Mouse (Mus musculus) kidney, embryonic 16.5 days (tissue): ENCODE data around the gene Samd4b. TPM values are rescaled to one million over a fixed set of nuclear protein-coding genes. Genes with fewer than 3 reads are reported as not detected.

ENCODE experiments used
- ATAC-seq: fragments of 200-750 bp; cut with Nextera tagmentation; 2 replicates; pipeline ENCODE4 v1.8.0; 2017; ENCODE audit warnings: moderate TSS enrichment; ENCODE audit not compliant: low FRiP score, low TSS enrichment
- H3K27ac ChIP-seq: fragments of 300-500 bp; sonication (generic); 2 replicates; pipeline ENCODE4 v1.5.1; 2014; ENCODE audit warnings: low read length
- H3K27me3 ChIP-seq: fragments of 300-500 bp; sonication (generic); 2 replicates; pipeline ENCODE4 v1.6.1; 2014; ENCODE audit warnings: low read length, control low read depth, mixed read lengths; ENCODE audit not compliant: insufficient read depth
- H3K36me3 ChIP-seq: fragments of 300-500 bp; sonication (generic); 2 replicates; pipeline ENCODE4 v1.6.1; 2014; ENCODE audit warnings: low read length, control low read depth, mixed read lengths; ENCODE audit not compliant: insufficient read depth
- H3K4me1 ChIP-seq: fragments of 300-500 bp; sonication (generic); 2 replicates; pipeline ENCODE4 v1.6.1; 2014; ENCODE audit warnings: low read length, control low read depth, mixed read lengths; ENCODE audit not compliant: insufficient read depth
- H3K4me2 ChIP-seq: fragments of 300-500 bp; sonication (generic); replicated peaks from 2 replicates; pipeline ENCODE4 v1.6.1; 2014; ENCODE audit warnings: low read depth, low read length
- H3K4me3 ChIP-seq: fragments of 300-500 bp; sonication (generic); 2 replicates; pipeline ENCODE4 v1.5.1; 2014; ENCODE audit warnings: mild to moderate bottlenecking, low read length
- H3K9ac ChIP-seq: fragments of 300-500 bp; sonication (generic); replicated peaks from 2 replicates; pipeline ENCODE4 v1.6.1; 2014; ENCODE audit warnings: low read length
- H3K9me3 ChIP-seq: fragments of 300-500 bp; sonication (generic); 2 replicates; pipeline ENCODE4 v1.6.1; 2016; ENCODE audit warnings: low read length, control low read depth
- WGBS: fragments of 180-500 bp; shearing (Covaris S2); extraction: QIAGEN DNeasy Blood & Tissue Kit; methylation state at CpG from one replicate; pipeline ENCODE4 v1.1.7; 2014; 5-methylcytosine and 5-hydroxymethylcytosine counted together
- polyA plus RNA-seq: library from polyadenylated mRNA; unstranded; fragments of >200 nt; fragmentation: Nextera tagmentation; extraction: Ambion mirVana; gene quantifications from 2 replicates; pipeline ENCODE4 v1.2.1, GENCODE M21; 2015

Samd4b gene
- polyA plus RNA-seq, 1 experiment from 2014 or later: 20.7 TPM

DNA sequence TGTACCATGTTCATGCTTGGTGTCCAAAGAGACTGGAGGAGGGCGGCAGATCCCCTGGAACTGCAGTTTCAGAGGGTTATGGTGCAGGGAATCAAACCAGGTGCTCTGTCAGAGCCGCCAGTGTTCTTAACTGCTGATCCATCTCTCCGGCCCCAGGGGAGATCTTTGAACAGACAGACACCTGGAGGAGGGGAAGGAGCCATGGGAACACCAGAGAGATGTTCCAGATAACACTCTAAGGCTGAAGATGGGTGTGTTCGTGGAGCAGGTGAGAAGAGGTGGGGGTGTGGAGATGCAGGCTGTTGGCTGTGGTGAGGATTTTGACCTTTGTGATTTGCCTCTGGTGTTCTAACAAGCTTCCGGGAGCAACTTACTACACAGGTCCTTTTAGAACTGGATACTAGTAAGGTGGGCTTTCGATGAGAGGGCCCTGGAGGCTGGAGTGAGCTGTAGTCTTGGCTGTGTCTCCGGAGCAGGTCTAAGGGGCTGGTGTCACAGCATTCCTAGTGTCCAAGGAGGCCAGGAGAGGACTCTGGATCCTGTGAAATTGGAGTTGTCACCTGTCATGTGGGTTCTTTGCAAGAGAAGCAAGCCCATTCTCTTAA is 224.0 kb downstream of the Samd4b start:
- Histone ChIP-seq H3K4me3 (no peak overlapping the region), H3K9ac (peak overlapping the region; percentile 35; the same call in 1 of the 2 replicates), H3K9me3 (no peaks in the 10 kb centered on the region), H3K4me1 (peaks cover 57% of the 10 kb centered on the region), H3K4me2 (no peak overlapping the region), H3K36me3 (peaks cover 19% of the 10 kb centered on the region), H3K27ac (peak overlapping the region; percentile 68), H3K27me3 (no peaks in the 10 kb centered on the region)
- no peak for ATAC-seq
- WGBS: 73% methylated on average over 7 of the region's 7 CpGs

DNA sequence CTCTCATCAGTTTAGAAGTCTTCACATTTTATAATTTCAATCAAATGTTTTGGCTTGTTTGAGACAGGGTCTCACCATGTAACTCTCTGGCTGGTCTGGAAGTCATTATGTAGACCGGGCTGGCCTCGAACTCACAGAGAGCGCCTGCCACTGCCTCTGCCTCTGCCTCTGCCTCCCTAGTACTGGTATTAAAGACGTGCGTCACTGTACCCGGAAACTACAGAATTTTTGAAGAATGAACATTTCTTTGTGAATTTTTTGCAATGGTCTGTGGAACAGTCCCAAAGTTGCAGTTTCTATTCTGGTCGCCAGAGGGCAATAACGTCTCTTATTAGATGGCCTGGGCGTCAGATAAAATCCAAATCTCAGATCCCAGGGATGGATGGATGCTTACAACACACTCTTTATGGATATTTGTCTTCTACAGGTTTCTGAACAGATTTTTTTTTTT is 224.8 kb downstream of the Samd4b start:
- WGBS: under 1% methylated on average over 9 of the region's 9 CpGs
- peak; percentile 1 for ATAC-seq
- Histone ChIP-seq H3K9ac (peak overlapping the region; percentile 57), H3K27ac (peak overlapping the region; percentile 97), H3K4me2 (peak overlapping the region; percentile 85), H3K4me3 (peak overlapping the region; percentile 92), H3K9me3 (no peaks in the 10 kb centered on the region), H3K27me3 (no peaks in the 10 kb centered on the region), H3K4me1 (peaks cover 59% of the 10 kb centered on the region), H3K36me3 (peaks cover 27% of the 10 kb centered on the region)

- WGBS: under 1% methylated on average over 63 of the region's 66 CpGs
- peaks cover 52% of the 10 kb centered on the region for H3K4me1 ChIP-seq
- H3K27ac ChIP-seq: peak within 1 kb of the TSS; percentile 97
- no peaks in the 10 kb centered on the region for H3K9me3 ChIP-seq
- peak within 1 kb of the TSS; percentile 95 for H3K9ac ChIP-seq
- ATAC-seq: peak; percentile 92
- H3K36me3 ChIP-seq: peaks cover 28% of the 10 kb centered on the region
- peak within 1 kb of the TSS; percentile 92 for H3K4me3 ChIP-seq
- peak within 1 kb of the TSS; percentile 85 for H3K4me2 ChIP-seq
- no peaks in the 10 kb centered on the region for H3K27me3 ChIP-seq
Measured at GRCm38 (mm10) chr7:28372251-28373108, 225.5 kb downstream of the Samd4b start, which contains the start of gene Plekhg2. Gene Plekhg2, minus strand, starts transcription at chr7:28372599.

DNA sequence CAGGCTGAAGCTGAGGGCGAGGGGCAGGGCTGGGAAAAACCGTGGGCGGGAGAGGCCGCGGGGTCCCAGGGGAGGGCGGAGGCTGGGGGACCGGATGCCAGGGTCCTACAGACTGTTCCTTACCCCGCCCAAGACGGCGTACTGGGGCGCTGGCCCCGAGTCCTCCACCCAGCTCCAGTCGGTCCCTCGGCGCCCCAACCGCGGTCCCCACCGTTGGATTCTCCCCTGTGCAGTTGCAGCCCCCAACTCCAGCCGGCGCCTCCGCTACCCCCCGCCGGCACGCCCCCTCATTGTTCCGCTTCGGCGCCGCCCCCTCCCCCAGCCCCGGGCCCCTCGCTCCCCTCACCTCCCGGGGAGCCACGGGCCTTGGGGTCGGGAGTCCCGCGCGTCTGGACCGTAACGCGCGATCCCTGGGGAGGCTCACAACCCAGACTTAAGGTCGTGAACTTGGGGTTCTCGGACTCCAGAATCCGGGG is 226.4 kb downstream of the Samd4b start:
- Histone ChIP-seq H3K4me1 (peaks cover 45% of the 10 kb centered on the region), H3K27me3 (no peaks in the 10 kb centered on the region), H3K36me3 (peaks cover 36% of the 10 kb centered on the region), H3K9me3 (no peaks in the 10 kb centered on the region), H3K9ac (peak overlapping the region; percentile 95), H3K27ac (peak overlapping the region; percentile 97), H3K4me2 (peak overlapping the region; percentile 85), H3K4me3 (peak overlapping the region; percentile 92)
- ATAC-seq: peak; percentile 10
- WGBS: under 1% methylated on average over 39 of the region's 43 CpGs

DNA sequence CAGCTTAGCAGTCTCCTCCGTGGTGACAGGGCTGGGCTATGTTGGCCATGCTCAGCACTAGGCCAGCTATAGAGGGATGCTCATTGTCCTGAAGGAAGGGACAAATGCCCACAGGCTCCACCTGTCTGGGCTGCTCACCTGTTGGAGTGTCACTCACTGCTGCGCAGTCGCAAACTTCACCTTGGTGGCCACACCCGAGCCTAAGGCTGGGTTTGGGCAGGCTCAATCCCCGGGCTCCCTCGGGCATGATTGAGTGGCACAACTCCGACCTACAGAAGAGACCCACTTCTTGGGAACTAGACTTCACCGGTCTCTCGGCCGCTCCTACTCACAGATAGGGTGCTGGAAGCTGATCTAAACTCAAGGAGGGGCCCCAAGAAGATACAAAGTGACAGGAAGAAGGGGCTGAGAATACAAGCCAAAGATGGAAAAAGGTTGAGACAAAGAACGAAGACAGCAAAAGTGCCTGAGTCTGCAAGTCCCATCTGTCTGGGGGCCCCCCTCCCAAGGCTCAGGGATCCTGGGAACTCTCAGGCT is 226.9 kb downstream of the Samd4b start:
- H3K9ac ChIP-seq: peak overlapping the region; percentile 95
- H3K27ac ChIP-seq: peak overlapping the region; percentile 97
- H3K4me2 ChIP-seq: peak overlapping the region; percentile 85
- 2% methylated on average over 11 of the region's 11 CpGs for WGBS
- H3K4me3 ChIP-seq: peak overlapping the region; percentile 92
- ATAC-seq: no peak
- peaks cover 38% of the 10 kb centered on the region for H3K36me3 ChIP-seq
- no peaks in the 10 kb centered on the region for H3K27me3 ChIP-seq
- no peaks in the 10 kb centered on the region for H3K9me3 ChIP-seq
- H3K4me1 ChIP-seq: peaks cover 43% of the 10 kb centered on the region

GRCm38 (mm10) chr7:28370051-28370450 is 227.9 kb downstream of the Samd4b start:
- Histone ChIP-seq H3K4me3 (peak overlapping the region; percentile 92), H3K4me2 (peak overlapping the region; percentile 85), H3K9me3 (no peaks in the 10 kb centered on the region), H3K36me3 (peaks cover 44% of the 10 kb centered on the region), H3K9ac (peak overlapping the region; percentile 95), H3K27me3 (no peaks in the 10 kb centered on the region), H3K4me1 (peaks cover 36% of the 10 kb centered on the region), H3K27ac (no peak overlapping the region)
- ATAC-seq: no peak
- WGBS: 91% methylated on average over 14 of the region's 14 CpGs

DNA sequence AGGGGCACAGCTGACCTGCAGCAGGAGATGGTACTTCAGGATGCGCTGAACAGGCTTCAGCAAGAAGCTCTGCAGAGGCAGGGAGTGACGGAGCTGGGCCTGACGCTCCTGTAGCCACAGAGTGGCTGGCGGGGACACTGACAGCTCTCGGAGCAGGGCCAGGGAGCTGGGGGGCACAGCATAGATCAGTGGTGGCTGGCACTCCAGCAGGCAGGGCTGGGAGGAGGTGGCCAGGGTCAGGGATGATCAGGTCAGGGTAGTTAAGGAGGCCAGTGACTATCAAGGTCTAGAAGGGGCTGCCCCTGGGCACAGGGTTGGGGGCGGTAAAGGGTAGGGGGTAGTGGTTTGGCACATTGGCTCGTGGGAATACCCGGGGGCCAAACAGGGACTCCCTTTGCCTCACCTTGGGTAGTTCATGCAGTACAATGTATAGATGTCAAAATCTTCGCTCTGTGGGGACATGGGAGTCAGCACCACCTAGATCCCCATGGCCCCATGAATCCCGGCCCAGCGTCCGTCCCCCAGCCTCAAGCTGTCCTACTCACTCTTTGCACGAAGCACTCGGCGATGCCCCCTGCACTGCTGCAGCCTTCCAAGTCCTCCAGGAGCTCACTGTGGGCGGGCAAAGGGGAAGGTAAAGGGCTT is 229.5 kb downstream of the Samd4b start:
- ATAC-seq: no peak
- 95% methylated on average over 16 of the region's 16 CpGs for WGBS
- H3K27ac ChIP-seq: no peak overlapping the region
- H3K4me2 ChIP-seq: no peak overlapping the region
- no peaks in the 10 kb centered on the region for H3K9me3 ChIP-seq
- peaks cover 58% of the 10 kb centered on the region for H3K36me3 ChIP-seq
- no peak overlapping the region for H3K9ac ChIP-seq
- H3K4me1 ChIP-seq: peaks cover 21% of the 10 kb centered on the region
- no peak overlapping the region for H3K4me3 ChIP-seq
- no peaks in the 10 kb centered on the region for H3K27me3 ChIP-seq

GRCm38 (mm10) chr7:28367663-28368275 is 230.2 kb downstream of the Samd4b start:
- Histone ChIP-seq H3K27me3 (no peaks in the 10 kb centered on the region), H3K9ac (no peak overlapping the region), H3K4me2 (no peak overlapping the region), H3K9me3 (no peaks in the 10 kb centered on the region), H3K4me1 (peaks cover 21% of the 10 kb centered on the region), H3K36me3 (peaks cover 59% of the 10 kb centered on the region), H3K4me3 (no peak overlapping the region), H3K27ac (no peak overlapping the region)
- ATAC-seq: no peak
- WGBS: 90% methylated on average over 16 of the region's 16 CpGs

- Histone ChIP-seq H3K4me2 (no peak overlapping the region), H3K4me1 (peaks cover 14% of the 10 kb centered on the region), H3K9me3 (no peaks in the 10 kb centered on the region), H3K27ac (no peak overlapping the region), H3K9ac (no peak overlapping the region), H3K27me3 (no peaks in the 10 kb centered on the region), H3K36me3 (peaks cover 71% of the 10 kb centered on the region), H3K4me3 (no peak overlapping the region)
- ATAC-seq: no peak
- WGBS: 80% methylated on average over 16 of the region's 16 CpGs
Measured at GRCm38 (mm10) chr7:28362441-28363060, 235.4 kb downstream of the Samd4b start.
